25 mouse cellular contexts compared by ENCODE assay signal in genomic region chr1:149836496-149836895, GRCm38 (mm10).
"Had no signal": no experiment of that assay in that cellular context is flagged by ENCODE, and none has a peak within 500 bp of the region (broad histone marks: within the 10 kb centered on the region; RNA-seq: fewer than 3 reads in every experiment).

No protein-coding gene starts in this region.

- DNase-seq: gastrocnemius, adult 2 months; gastrocnemius, postnatal 10 days; gastrocnemius, postnatal 25 days; heart, adult 2 months; heart, postnatal 4 days; kidney, adult 11 months; kidney, adult 2 months; kidney, adult 9 months; kidney, postnatal 14 days; kidney, postnatal 36 days; layer of hippocampus, adult 9-11 months; layer of hippocampus, postnatal 36 days; left cerebral cortex, postnatal 4 days had no signal

- H3K27me3 ChIP-seq: hindbrain, embryonic 13.5 days; hindbrain, embryonic 15.5 days; intestine, embryonic 15.5 days; kidney, embryonic 15.5 days; limb, embryonic 13.5 days; limb, embryonic 15.5 days; liver, embryonic 12.5 days had no signal

- H3K36me3 ChIP-seq: hindbrain, embryonic 10.5 days; hindbrain, embryonic 13.5 days; hindbrain, embryonic 15.5 days; intestine, embryonic 15.5 days; limb, embryonic 13.5 days; limb, embryonic 15.5 days had no signal

- ATAC-seq: hindbrain, postnatal 0 days; intestine, embryonic 15.5 days; liver, embryonic 12.5 days had no signal

- H3K4me2 ChIP-seq: heart, embryonic 11.5 days; hindbrain, embryonic 13.5 days; hindbrain, embryonic 15.5 days; intestine, embryonic 15.5 days; kidney, embryonic 15.5 days; limb, embryonic 13.5 days; limb, embryonic 15.5 days; liver, embryonic 12.5 days had no signal

- H3K9me3 ChIP-seq: hindbrain, embryonic 10.5 days; hindbrain, embryonic 13.5 days; hindbrain, embryonic 15.5 days; intestine, embryonic 15.5 days; kidney, embryonic 15.5 days; limb, embryonic 13.5 days; limb, embryonic 15.5 days; liver, embryonic 12.5 days had no signal

- H3K4me3 ChIP-seq: gastrocnemius, adult 2 months; heart, adult 2 months; hindbrain, embryonic 10.5 days; hindbrain, embryonic 13.5 days; hindbrain, embryonic 15.5 days; intestine, embryonic 15.5 days; kidney, embryonic 15.5 days; limb, embryonic 13.5 days; limb, embryonic 15.5 days; liver, embryonic 12.5 days had no signal

- H3K27ac ChIP-seq: gastrocnemius, adult 2 months; heart, adult 2 months; hindbrain, embryonic 10.5 days; hindbrain, embryonic 13.5 days; hindbrain, embryonic 15.5 days; hindbrain, postnatal 0 days; intestine, embryonic 15.5 days; kidney, embryonic 15.5 days; kidney, postnatal 0 days; limb, embryonic 13.5 days; limb, embryonic 15.5 days; liver, embryonic 12.5 days; liver, embryonic 14.5 days had no signal

- H3K4me1 ChIP-seq: hindbrain, embryonic 10.5 days; hindbrain, embryonic 13.5 days; hindbrain, embryonic 15.5 days; intestine, embryonic 15.5 days; kidney, embryonic 15.5 days; limb, embryonic 13.5 days; limb, embryonic 15.5 days; liver, embryonic 12.5 days had no signal

- H3K9ac ChIP-seq: hindbrain, embryonic 13.5 days; hindbrain, embryonic 15.5 days; intestine, embryonic 15.5 days; kidney, embryonic 15.5 days; limb, embryonic 13.5 days; limb, embryonic 15.5 days; liver, embryonic 12.5 days; liver, embryonic 14.5 days had no signal
